Mouse (Mus musculus): ENCODE data around the gene Wwox. TPM values are rescaled to one million over a fixed set of nuclear protein-coding genes. Genes with fewer than 3 reads are reported as not detected.

Gene Wwox
- total and polyA plus RNA-seq, 3 experiments: 7.6 to 61.8 (median 12.2) TPM

DNA sequence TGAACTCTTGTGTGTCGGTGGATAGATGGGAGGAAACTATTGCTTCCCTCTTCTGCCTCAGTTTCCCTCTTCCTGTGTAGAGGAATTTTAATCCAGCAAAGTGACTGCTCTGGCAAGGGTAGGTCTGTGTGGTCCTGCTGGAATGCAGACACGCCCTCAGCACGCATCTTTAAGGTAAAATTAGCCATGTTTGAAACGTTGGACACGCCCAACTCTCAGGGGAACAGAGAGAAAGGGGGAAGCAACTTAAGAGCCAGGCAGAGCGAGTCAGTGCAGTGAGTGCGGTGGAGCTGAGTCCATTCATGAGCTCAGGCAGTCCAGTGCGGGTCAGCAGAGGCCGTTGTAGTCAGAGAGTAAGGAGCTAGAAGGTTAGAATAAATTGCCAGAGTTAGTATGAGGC lies 596.6 kb downstream of the Wwox start:
- Histone ChIP-seq H3K9ac (ENCODE audit: control insufficient read depth, low read depth, low read length, poor library complexity, severe bottlenecking) (no peak overlapping the region), H3K4me1 (ENCODE audit: control insufficient read depth in 1 of 2, insufficient read depth in 2 of 2, low read length in 2 of 2) (no peaks in the 10 kb centered on the region), H3K79me2 (ENCODE audit: control insufficient read depth, insufficient read depth, low read length, poor library complexity) (no peaks in the 10 kb centered on the region), H3K36me3 (ENCODE audit: control insufficient read depth in 1 of 2, insufficient read depth in 2 of 2, low read length in 2 of 2) (no peaks in the 10 kb centered on the region), H3K27ac (ENCODE audit: control insufficient read depth, low read depth, low read length) (no peak overlapping the region), H3K9me3 (replicated peaks; ENCODE audit: insufficient read depth, low read length) (no peaks in the 10 kb centered on the region), H3K27me3 (ENCODE audit: control insufficient read depth in 1 of 2, insufficient read depth in 2 of 2, low read length in 2 of 2) (no peaks in the 10 kb centered on the region), H3K4me3 (ENCODE audit: control insufficient read depth in 1 of 2, insufficient read depth in 1 of 2, low read depth in 2 of 2, low read length in 2 of 2) (no peak overlapping the region)
- no peak for TF ChIP-seq CHD2 (IDR thresholded peaks at IDR 0.05; ENCODE audit: low read length)
- no peak for TF ChIP-seq ELF1 (IDR thresholded peaks at IDR 0.05; ENCODE audit: low read depth, low read length)
- no peak for TF ChIP-seq ZMIZ1 (IDR thresholded peaks at IDR 0.05; ENCODE audit: low read depth, low read length)
- TF ChIP-seq UBTF (IDR thresholded peaks at IDR 0.05; ENCODE audit: borderline replicate concordance, insufficient read depth, low read depth, low read length): no peak
- TF ChIP-seq TAL1 (IDR thresholded peaks at IDR 0.05; ENCODE audit: low read length): no peak
- no peak for TF ChIP-seq RAD21 (IDR thresholded peaks at IDR 0.05; ENCODE audit: low read depth, low read length)
- no peak for TF ChIP-seq ETS1 (IDR thresholded peaks at IDR 0.05; ENCODE audit: low read depth, low read length)
- no peak for TF ChIP-seq CTCF (IDR thresholded peaks at IDR 0.05 in 2 of 3, conservative IDR thresholded peaks at IDR 0.05 in 1 of 3; ENCODE audit: control insufficient read depth in 1 of 3, insufficient read depth in 1 of 3, low read depth in 2 of 3, low read length in 3 of 3, poor library complexity in 1 of 3, severe bottlenecking in 1 of 3)
- no peak for TF ChIP-seq GATA1 (IDR thresholded peaks at IDR 0.05; ENCODE audit: low read depth, low read length)
- TF ChIP-seq ZKSCAN1 (IDR thresholded peaks at IDR 0.05; ENCODE audit: low read depth, low read length): no peak
- no peak for TF ChIP-seq MYB (IDR thresholded peaks at IDR 0.05; ENCODE audit: low read depth, low read length)
- no peak for DNase-seq (ENCODE audit: low read depth, low spot score)

DNA sequence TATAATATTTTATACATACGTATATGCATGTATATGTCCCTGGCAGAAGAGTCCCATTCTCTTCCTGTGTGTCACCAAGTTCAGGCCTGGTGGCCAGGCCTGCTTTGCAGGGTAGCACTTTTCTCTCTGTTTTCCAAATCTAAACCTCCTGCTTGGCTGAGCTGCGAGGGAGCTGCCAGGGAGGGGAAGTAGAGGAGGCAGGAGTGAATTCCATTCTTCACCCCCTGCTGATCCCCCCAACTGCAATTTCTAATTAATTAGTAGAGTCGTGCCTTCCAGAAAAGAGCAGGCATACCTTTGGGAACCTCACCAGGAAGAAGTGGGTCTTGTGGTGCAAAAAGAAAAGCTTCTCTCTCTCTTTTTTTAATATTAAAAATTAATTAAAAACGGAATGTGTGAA lies 599.0 kb downstream of the Wwox start:
- H3K36me3 ChIP-seq (ENCODE audit: control insufficient read depth in 1 of 2, insufficient read depth in 2 of 2, low read length in 2 of 2): no peaks in the 10 kb centered on the region
- H3K27me3 ChIP-seq (ENCODE audit: control insufficient read depth in 1 of 2, insufficient read depth in 2 of 2, low read length in 2 of 2): no peaks in the 10 kb centered on the region
- H3K4me1 ChIP-seq (ENCODE audit: control insufficient read depth in 1 of 2, insufficient read depth in 2 of 2, low read length in 2 of 2): no peaks in the 10 kb centered on the region
- H3K79me2 ChIP-seq (ENCODE audit: control insufficient read depth, insufficient read depth, low read length, poor library complexity): no peaks in the 10 kb centered on the region
- no peak for TF ChIP-seq CHD1 (IDR thresholded peaks at IDR 0.05; ENCODE audit: low read depth, low read length)
- TF ChIP-seq MYB (IDR thresholded peaks at IDR 0.05; ENCODE audit: low read depth, low read length): no peak
- TF ChIP-seq KAT2A (conservative IDR thresholded peaks at IDR 0.05; ENCODE audit: low read depth, low read length): no peak
- no peak for TF ChIP-seq TAL1 (IDR thresholded peaks at IDR 0.05; ENCODE audit: low read length)
- TF ChIP-seq RCOR1 (IDR thresholded peaks at IDR 0.05; ENCODE audit: low read depth, low read length): no peak
- no peak for TF ChIP-seq EP300 (IDR thresholded peaks at IDR 0.05; ENCODE audit: low read depth in 1 of 2, low read length in 2 of 2)
- no peak for TF ChIP-seq CTCF (IDR thresholded peaks at IDR 0.05 in 2 of 3, conservative IDR thresholded peaks at IDR 0.05 in 1 of 3; ENCODE audit: control insufficient read depth in 1 of 3, insufficient read depth in 1 of 3, low read depth in 2 of 3, low read length in 3 of 3, poor library complexity in 1 of 3, severe bottlenecking in 1 of 3)
- no peaks in the 10 kb centered on the region for H3K9me3 ChIP-seq (replicated peaks; ENCODE audit: insufficient read depth, low read length)
- H3K27ac ChIP-seq (ENCODE audit: control insufficient read depth, low read depth, low read length): no peak overlapping the region
- no peak for DNase-seq (ENCODE audit: low read depth, low spot score)
- H3K9ac ChIP-seq (ENCODE audit: control insufficient read depth, low read depth, low read length, poor library complexity, severe bottlenecking): no peak overlapping the region
- no peak overlapping the region for H3K4me3 ChIP-seq (ENCODE audit: control insufficient read depth in 1 of 2, insufficient read depth in 1 of 2, low read depth in 2 of 2, low read length in 2 of 2)

DNA sequence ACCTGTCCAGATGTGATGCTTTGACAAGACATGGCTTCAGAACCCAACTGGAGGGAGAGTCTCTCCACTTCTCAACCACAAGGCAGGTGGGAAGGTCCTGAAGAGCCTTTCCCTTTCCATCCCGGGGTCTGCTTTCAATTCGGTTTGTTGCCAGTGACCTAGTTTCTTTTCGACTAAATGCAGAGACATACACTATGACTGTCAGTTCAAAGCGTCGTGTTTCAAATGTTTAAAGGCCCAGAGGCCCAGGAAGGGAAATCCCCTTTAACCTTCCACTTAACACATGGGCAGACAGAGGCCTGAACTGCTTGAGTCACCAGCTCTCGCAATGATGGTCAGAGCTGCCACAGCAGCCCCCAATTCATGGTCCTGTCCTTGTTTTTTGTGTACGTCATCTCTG lies 606.3 kb downstream of the Wwox start:
- no peak for DNase-seq (ENCODE audit: low read depth, low spot score)
- Histone ChIP-seq H3K27ac (ENCODE audit: control insufficient read depth, low read depth, low read length) (no peak overlapping the region), H3K4me3 (ENCODE audit: control insufficient read depth in 1 of 2, insufficient read depth in 1 of 2, low read depth in 2 of 2, low read length in 2 of 2) (no peak overlapping the region), H3K4me1 (ENCODE audit: control insufficient read depth in 1 of 2, insufficient read depth in 2 of 2, low read length in 2 of 2) (no peaks in the 10 kb centered on the region), H3K9me3 (replicated peaks; ENCODE audit: insufficient read depth, low read length) (no peaks in the 10 kb centered on the region), H3K9ac (ENCODE audit: control insufficient read depth, low read depth, low read length, poor library complexity, severe bottlenecking) (no peak overlapping the region), H3K79me2 (ENCODE audit: control insufficient read depth, insufficient read depth, low read length, poor library complexity) (no peaks in the 10 kb centered on the region), H3K27me3 (ENCODE audit: control insufficient read depth in 1 of 2, insufficient read depth in 2 of 2, low read length in 2 of 2) (no peaks in the 10 kb centered on the region), H3K36me3 (ENCODE audit: control insufficient read depth in 1 of 2, insufficient read depth in 2 of 2, low read length in 2 of 2) (no peaks in the 10 kb centered on the region)
- no peak for TF ChIP-seq GATA1 (IDR thresholded peaks at IDR 0.05; ENCODE audit: low read depth, low read length)
- TF ChIP-seq NRF1 (IDR thresholded peaks at IDR 0.05; ENCODE audit: insufficient read depth, low read depth, low read length, poor library complexity, severe bottlenecking): no peak
- TF ChIP-seq EP300 (IDR thresholded peaks at IDR 0.05; ENCODE audit: low read depth in 1 of 2, low read length in 2 of 2): no peak
